Mouse (Mus musculus) erythroblast, embryonic 14.5 days (primary cell): ENCODE results near the gene Hdc. TPM values are rescaled to one million over a fixed set of nuclear protein-coding genes. Genes with fewer than 3 reads are reported as not detected.

Experiments
- H3K27me3 ChIP-seq: 2 replicates; pipeline ENCODE4 v1.6.1; 2012; ENCODE audit warnings: inconsistent platforms; ENCODE audit not compliant: control insufficient read depth
- H3K36me3 ChIP-seq: 2 replicates; pipeline ENCODE4 v1.6.1; 2012; ENCODE audit warnings: mild to moderate bottlenecking, inconsistent platforms; ENCODE audit not compliant: control insufficient read depth
- H3K4me1 ChIP-seq: 2 replicates; pipeline ENCODE4 v1.6.1; 2012; ENCODE audit warnings: inconsistent platforms; ENCODE audit not compliant: control insufficient read depth
- H3K4me3 ChIP-seq: replicated peaks from 2 replicates; pipeline ENCODE3; 2012; ENCODE audit warnings: moderate library complexity, mild to moderate bottlenecking, inconsistent platforms
- H3K9me3 ChIP-seq: 2 replicates; pipeline ENCODE4 v1.6.1; 2012; ENCODE audit warnings: low read length, inconsistent platforms, mixed read lengths; ENCODE audit not compliant: control insufficient read depth
- GATA1 ChIP-seq: IDR thresholded peaks from 2 replicates; pipeline ENCODE4 v1.6.1; 2012; ENCODE audit warnings: low read length, inconsistent platforms, mixed read lengths
- TAL1 ChIP-seq: IDR thresholded peaks from 3 replicates; pipeline ENCODE4 v1.6.1; 2012; ENCODE audit warnings: low read length, inconsistent platforms, mixed read lengths
- polyA plus RNA-seq: library from polyadenylated mRNA; stranded (reverse); fragments of >175 nt; gene quantifications from 2 replicates; pipeline ENCODE4 v1.2.3, GENCODE M21; 2012

Gene Hdc
- polyA plus RNA-seq, 1 experiment: 0.28 TPM

DNA sequence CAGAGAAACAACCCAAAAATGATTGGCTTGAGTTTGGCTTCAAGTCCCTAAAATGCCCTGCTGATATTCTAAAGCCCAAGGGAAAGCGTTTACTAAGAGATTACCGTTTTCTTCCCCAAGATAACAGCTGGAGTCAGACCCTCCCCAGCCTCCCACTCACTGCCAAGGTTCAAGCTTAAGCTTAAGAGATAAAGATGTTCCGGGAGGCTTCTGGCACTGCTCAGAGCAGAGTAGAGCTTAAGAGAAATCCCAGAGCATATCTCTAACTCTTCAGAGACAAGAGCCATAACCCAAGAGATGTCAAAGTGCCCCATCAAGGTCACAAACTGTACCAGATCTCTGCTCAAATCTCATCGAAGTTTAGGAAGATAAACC lies 12.4 kb downstream of the Hdc start:
- TF ChIP-seq GATA1: no peak
- no peak for TF ChIP-seq TAL1
- Histone ChIP-seq H3K36me3 (no peaks in the 10 kb centered on the region), H3K27me3 (no peaks in the 10 kb centered on the region), H3K4me1 (peaks cover 3% of the 10 kb centered on the region; the same call in 1 of the 2 replicates), H3K4me3 (no peak overlapping the region), H3K9me3 (no peaks in the 10 kb centered on the region)

DNA sequence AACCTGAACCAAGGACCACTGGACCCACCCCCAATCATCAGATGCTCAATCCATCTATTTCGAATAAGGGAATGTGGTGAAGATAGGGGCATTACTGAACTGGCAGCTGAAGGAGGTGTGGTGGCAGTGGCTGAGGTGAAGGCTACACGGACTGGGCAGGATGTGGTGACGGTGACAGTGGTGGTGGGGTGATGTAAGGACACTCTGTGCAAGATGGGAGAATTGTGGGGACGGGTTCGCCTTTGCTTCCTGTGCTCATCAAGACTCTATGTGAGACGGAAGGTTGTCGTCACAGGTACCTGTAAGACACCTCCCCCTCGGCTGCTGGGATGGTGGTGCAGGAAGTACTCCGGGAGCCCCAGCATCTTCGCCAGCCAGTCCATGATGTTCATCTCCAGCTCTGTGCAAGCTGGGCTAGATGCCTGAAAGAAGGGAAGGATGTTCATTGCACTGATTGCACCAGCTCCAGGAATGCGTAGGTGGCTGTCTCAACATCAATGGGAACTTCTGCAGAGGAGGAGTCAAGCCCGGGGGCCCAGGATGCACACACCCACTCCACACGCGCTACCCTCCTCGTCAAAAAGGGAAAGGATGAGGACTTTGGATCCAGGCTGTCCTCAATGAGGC lies 12.9 kb downstream of the Hdc start:
- Histone ChIP-seq H3K4me1 (peaks cover 3% of the 10 kb centered on the region; the same call in 1 of the 2 replicates), H3K9me3 (no peaks in the 10 kb centered on the region), H3K4me3 (no peak overlapping the region), H3K36me3 (no peaks in the 10 kb centered on the region), H3K27me3 (no peaks in the 10 kb centered on the region)
- TF ChIP-seq GATA1 (no peak), TAL1 (no peak)

- Histone ChIP-seq H3K4me1 (peaks cover 2% of the 10 kb centered on the region), H3K4me3 (no peak overlapping the region), H3K27me3 (no peaks in the 10 kb centered on the region), H3K9me3 (no peaks in the 10 kb centered on the region), H3K36me3 (no peaks in the 10 kb centered on the region)
- no peak for TF ChIP-seq TAL1
Observed at GRCm38 (mm10) chr2:126601918-126602600, 17.0 kb downstream of the Hdc start.

- no peaks in the 10 kb centered on the region for H3K36me3 ChIP-seq
- no peaks in the 10 kb centered on the region for H3K27me3 ChIP-seq
- H3K4me1 ChIP-seq: peaks cover 2% of the 10 kb centered on the region
- H3K4me3 ChIP-seq: no peak overlapping the region
- H3K9me3 ChIP-seq: no peaks in the 10 kb centered on the region
- TF ChIP-seq GATA1: no peak
- no peak for TF ChIP-seq TAL1
Observed at GRCm38 (mm10) chr2:126600533-126600932, 18.6 kb downstream of the Hdc start.

DNA sequence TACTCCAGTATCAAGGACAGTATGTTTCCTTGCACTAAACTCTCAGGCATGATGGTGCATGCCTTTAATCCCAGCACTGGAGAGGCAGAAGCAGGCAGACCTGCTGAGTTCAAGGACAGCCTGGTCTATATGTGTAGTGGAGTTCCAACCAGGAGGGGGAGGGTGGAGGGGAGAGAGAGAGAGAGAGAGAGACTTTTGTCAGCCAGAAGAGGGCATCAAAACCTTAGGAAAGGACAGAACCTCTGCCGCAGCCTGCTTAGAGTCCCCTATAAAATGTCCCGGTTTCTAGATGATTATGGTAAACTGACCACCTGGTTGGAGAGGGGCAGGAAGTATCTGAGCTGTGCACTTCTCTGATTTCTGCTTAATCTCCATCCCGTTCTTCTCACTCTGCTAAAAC lies 20.1 kb downstream of the Hdc start:
- no peak for TF ChIP-seq TAL1
- TF ChIP-seq GATA1: no peak
- no peaks in the 10 kb centered on the region for H3K27me3 ChIP-seq
- peaks cover 6% of the 10 kb centered on the region for H3K4me1 ChIP-seq
- H3K36me3 ChIP-seq: no peaks in the 10 kb centered on the region
- H3K4me3 ChIP-seq: no peak overlapping the region
- no peaks in the 10 kb centered on the region; the same call in 1 of the 2 replicates for H3K9me3 ChIP-seq

- Histone ChIP-seq H3K4me3 (no peak overlapping the region), H3K9me3 (no peaks in the 10 kb centered on the region; the same call in 1 of the 2 replicates), H3K27me3 (no peaks in the 10 kb centered on the region), H3K4me1 (peaks cover 6% of the 10 kb centered on the region), H3K36me3 (no peaks in the 10 kb centered on the region)
- TF ChIP-seq TAL1 (no peak), GATA1 (no peak)
Observed at GRCm38 (mm10) chr2:126598359-126598758, 20.7 kb downstream of the Hdc start.

DNA sequence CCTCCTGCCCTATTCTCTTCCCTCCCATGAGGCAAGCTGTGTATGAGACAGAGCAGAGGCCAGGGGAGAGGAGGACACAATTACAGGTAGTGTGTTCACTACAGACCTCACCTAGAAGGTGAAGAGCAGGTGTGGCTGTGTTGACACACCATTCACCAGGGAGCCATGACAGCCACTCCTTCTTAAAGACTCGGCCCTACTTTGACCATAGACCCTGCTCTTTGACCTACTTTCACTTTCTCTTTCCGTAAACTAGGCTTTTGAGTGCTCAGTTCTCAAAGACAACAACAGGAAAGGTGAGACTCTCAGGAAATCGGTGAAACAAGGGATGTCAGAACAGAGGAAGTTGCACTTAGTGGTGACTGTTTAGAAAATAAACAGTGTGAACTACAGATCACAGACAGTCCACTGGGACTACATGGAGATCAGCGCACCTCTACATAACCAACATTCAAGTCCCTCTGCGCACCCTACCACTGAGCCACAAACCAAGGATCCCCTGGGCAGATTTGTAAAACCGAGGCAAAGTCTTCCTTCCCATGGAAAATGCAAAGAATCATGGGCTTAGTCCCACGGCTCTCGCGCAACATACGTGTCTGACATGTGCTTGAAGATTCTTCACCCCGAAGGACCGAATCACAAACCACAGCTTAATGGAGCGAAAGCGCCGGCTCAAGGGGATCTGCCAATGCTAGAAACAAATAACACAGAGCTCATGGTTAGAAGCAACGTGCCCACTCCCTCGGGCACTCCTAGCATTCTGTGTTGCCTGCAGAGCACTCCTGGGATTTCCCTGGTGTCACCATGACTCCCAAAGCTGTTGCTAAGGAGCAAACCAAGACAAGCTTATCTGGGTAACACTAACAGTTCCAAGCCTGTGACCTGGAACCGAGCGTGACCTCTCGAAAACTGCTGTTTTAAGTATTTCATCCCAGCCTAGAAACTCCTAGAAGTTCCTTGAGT lies 21.5 kb downstream of the Hdc start:
- H3K4me1 ChIP-seq: peaks cover 6% of the 10 kb centered on the region
- peak overlapping the region; percentile 17 for H3K4me3 ChIP-seq
- H3K36me3 ChIP-seq: no peaks in the 10 kb centered on the region
- H3K9me3 ChIP-seq: no peaks in the 10 kb centered on the region; the same call in 1 of the 2 replicates
- no peaks in the 10 kb centered on the region for H3K27me3 ChIP-seq
- no peak for TF ChIP-seq GATA1
- TF ChIP-seq TAL1: no peak

- Histone ChIP-seq H3K4me1 (peaks cover 6% of the 10 kb centered on the region), H3K4me3 (no peak overlapping the region)
- no peak for TF ChIP-seq TAL1
- TF ChIP-seq GATA1: no peak
Observed at GRCm38 (mm10) chr2:126596347-126597072, 22.6 kb downstream of the Hdc start.

More at GRCm38 (mm10) chr2:126596347-126597072, 22.6 kb downstream of the Hdc start:
- Histone ChIP-seq H3K36me3 (no peaks in the 10 kb centered on the region), H3K27me3 (no peaks in the 10 kb centered on the region), H3K9me3 (no peaks in the 10 kb centered on the region; the same call in 1 of the 2 replicates)
